Mouse (Mus musculus) mouse embryonic stem cell (cell line): ENCODE data around the gene Ftsj1.

Experiments
- in situ Hi-C, 2 experiments: fragments of 300-500 bp; cut with MboI; formaldehyde crosslinking; loops; 1 replicate in 1 of 2; 3 replicates in 1 of 2; pipeline ENCODE4 v1.14.3; 2019 to 2020; ENCODE audit warnings: low sequenced_read_pairs in 2 of 2, low pct_unique_long_range_greater_than_20kb in 1 of 2, mixed read lengths in 1 of 2; ENCODE audit not compliant: unreplicated experiment in 1 of 2

Ftsj1 gene

DNA sequence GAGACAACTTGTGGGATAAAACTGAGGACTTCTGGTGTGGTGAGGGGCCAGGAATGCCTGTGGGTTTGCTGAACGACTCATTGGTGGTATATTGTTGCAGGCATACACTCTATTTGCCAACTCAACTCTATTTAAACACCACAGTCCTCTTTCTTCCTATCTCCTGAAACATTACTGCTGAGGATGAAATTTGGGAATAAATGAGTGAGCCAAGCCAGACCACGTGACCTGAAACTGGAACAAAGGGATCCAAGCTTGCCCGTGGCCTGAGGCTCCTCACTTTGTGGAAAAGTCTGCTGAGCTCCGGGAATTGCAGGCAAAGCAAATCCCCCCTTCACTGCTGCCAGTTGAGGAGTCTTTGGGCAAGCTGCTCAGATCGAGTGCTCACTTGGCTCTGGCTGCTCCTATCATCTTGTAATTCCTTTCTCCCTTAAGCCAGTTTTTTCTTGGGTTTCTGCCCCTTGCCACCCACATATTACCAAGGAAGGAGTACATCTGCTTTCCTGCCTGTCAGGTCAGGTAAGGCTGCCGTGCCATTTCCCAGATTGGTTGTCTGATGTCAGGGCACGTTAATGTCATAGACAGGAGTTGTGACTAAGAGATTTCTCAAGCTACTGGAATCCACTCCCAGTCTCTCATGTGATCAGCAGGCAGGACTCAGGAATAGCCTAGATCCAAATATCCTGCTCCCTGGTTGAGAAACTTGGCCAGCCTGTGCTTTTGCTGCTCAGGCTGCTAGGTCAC is 29.4 kb downstream of the Ftsj1 start:
- in situ Hi-C loops, result loop anchor here in 1 of 2 experiments (5.0 kb wide), 1 partner anchor 51 kb away; no protein-coding TSS in a partner anchor

- in situ Hi-C loops, result loop anchor here in 1 of 2 experiments (5.0 kb wide), 1 partner anchor 50 kb away; no protein-coding TSS in a partner anchor
Observed at GRCm38 (mm10) chrX:8222296-8222677, 29.9 kb downstream of the Ftsj1 start.

GRCm38 (mm10) chrX:8219651-8220050 is 32.6 kb downstream of the Ftsj1 start:
- in situ Hi-C loops, result loop anchor here in 1 of 2 experiments (5.0 kb wide), 1 partner anchor 47 kb away; no protein-coding TSS in a partner anchor

- in situ Hi-C loops, result no loop called here
Observed at GRCm38 (mm10) chrX:8218114-8218513, 34.1 kb downstream of the Ftsj1 start.

DNA sequence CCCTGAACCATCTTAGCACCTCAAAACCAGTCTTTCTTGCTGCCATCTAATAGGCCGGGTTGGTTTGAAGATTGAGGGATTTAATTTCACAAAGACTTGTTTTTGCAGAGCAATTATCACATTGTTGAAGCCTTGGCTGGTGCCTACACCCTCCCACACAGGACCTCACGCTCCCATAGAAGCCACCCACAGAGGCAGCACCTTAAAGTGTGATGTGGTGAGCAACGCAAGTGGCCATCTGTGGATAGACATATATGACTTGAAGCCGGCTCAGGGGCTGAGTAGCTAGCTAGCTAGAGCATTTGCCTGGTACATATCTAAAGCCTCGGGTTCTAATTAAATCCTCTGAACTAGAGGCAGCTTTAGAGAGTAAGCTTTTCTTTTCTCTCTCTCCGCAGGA is 34.8 kb downstream of the Ftsj1 start:
- in situ Hi-C loops, result no loop called here

DNA sequence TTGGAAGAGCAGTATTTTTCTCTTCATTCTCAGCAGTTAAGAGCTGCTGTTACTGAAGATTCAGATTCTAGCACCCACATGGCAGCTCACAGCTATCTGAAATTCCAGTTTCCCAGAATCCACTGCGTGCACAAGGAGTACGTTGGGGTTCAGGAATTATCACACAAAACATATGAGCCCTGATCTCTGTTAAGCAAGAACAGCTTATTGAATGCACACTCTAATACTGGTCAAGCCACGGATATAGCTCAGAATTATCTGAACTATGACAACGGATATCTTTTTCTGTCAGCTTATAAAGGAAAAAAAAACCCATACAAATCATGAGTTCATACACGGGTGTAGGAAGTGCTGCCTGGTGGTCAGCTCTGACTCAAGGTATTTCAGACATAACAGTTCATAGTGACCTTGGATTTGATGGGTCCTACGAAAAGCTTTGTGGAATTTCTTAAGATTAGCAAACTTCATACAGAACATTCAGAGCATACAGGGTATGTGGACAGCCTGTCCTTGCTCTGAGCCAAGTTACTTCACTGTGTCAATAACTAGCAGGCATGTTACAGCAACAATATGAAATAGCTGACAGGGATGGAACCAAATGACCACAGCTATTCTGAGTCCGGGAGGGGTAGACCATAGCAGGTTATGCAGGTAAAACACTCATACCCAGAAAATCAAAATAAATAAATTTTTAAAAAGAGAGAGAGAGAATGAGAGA is 40.6 kb downstream of the Ftsj1 start:
- in situ Hi-C loops, result no loop called here

- in situ Hi-C loops, result no loop called here
Observed at GRCm38 (mm10) chrX:8209720-8210119, 42.5 kb downstream of the Ftsj1 start.

DNA sequence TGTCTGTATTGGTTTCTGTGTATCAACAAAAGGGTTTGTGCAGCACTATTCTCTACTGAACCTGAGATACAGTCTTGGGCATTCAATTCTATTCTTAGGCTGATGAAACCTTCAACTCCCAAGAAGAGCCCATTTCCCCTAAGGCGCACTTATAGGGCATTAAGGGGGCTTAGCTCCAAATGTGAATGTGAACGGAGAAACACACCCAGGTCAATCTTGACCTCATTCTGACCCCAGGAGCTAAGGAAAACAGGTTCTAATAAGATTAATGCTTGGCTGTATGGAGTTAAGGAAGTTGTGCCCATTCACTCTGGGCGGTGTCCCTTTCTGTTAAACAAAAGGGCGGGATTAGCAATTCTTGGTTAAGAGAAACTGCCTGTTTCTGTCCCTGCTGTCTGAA is 45.0 kb downstream of the Ftsj1 start:
- in situ Hi-C loops, result no loop called here

GRCm38 (mm10) chrX:8206694-8207197 is 45.5 kb downstream of the Ftsj1 start:
- in situ Hi-C loops, result no loop called here

DNA sequence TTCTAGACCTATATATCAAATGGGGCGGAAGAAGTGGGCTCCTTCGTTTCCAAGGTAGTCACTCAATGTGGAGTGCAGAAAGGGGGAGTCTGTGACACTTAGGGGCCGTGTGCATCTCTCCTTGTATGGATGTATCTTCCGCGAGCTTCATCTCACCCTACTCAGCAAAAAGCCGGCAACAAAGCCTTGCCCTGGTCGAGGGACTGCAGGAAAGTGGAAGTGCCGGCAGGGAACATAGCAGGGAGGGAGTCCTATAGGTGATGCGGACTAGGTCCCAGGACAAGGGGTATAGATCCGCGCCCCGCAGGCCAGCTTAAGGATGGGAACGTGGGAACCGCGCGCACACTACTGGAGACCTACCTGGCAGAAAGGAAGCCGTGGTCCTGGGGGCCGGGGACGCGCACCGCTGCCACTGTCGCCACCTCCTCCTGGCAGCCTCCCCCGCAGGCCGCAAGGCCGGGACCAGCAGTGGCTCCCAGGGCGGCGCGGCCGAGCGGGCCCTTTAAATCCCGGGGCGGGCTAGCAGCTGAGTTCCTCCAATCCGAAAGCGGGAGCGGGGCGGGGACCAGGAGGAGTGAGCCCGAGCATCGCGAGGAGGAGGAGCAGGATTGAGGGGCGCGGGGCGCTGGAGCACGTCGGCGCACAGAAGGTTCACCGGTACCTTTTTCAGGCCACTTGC is 46.1 kb downstream of the Ftsj1 start, which contains the start of gene Porcn:
Gene Porcn, minus strand, starts transcription at position 511 of the 679 bp plus-strand sequence.
- in situ Hi-C loops, result no loop called here

DNA sequence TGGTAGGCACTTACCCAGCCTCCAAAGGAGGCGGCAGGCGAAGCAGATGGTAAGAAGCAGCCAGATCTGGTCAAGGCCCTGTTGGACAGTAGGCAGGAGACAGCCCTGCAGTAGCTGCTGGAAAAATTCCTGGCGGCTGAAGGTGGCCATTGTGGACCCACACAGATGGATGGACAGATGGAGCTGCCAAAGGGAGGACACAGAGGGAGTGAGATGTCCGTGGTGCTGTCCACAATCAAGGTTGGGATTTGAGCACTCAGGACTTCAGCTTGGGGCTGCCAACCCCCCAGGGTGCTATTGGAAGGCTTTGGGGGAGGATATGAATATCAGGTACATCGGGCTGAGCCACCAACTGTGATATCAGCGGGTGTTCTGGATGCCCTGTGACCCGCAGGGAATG is 46.7 kb downstream of the Ftsj1 start:
- in situ Hi-C loops, result no loop called here

DNA sequence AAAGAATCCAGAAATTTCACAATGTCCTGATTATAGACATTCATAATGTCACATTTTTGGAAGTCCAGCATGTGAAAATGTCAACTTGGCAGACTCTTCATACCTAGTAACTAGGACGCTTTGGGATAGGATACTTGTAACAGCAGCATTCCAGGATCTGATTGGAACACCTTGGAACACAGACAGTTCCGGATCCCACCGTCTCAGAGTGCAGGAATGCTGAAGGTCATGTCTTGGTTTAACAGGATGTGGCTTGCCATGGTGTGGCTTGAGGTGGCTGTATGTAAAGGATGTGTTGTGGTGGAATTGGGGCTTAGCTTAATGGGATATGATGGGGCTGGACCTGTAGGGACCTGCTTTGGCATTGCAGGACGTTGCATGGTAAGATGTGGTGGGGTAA is 47.1 kb downstream of the Ftsj1 start:
- in situ Hi-C loops, result no loop called here

DNA sequence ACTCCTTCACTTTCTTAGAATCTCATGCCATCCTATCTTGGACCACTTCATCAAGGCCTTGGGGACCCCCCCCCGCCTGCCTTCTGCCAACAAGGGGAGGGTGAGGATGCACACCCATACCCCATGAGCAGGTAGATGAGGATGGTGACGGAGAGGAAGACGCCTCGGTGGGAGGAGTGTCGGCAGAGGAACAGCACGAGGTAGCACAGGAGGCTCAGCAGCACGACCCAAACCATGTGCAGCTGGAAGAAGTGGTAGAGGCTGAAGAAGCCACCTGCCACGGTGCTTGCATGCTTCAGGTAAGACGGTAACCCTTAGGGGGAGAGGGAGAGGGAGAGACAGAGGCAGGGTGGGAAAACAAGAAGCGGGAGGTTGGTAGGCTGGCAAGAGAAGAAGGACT is 48.1 kb downstream of the Ftsj1 start:
- in situ Hi-C loops, result no loop called here

DNA sequence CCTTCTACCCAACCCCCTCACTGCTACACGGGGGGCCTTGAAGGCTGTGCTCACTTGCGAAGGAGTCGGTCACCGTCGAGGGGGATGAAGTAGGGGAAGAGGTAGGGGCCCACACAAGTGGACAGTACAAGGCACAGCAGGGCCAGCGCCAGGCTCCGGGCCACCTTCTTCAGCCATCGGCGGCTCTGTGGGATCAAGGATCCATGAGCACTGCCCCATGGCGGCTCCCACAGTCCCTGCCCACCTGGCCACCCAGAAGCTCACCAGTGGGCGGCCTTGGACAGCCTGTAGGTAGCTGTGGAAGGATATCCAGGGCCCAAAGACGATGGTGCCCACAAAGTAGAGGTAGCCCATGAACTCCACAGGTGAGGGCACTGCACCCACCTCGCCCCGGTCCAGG is 49.1 kb downstream of the Ftsj1 start:
- in situ Hi-C loops, result no loop called here

DNA sequence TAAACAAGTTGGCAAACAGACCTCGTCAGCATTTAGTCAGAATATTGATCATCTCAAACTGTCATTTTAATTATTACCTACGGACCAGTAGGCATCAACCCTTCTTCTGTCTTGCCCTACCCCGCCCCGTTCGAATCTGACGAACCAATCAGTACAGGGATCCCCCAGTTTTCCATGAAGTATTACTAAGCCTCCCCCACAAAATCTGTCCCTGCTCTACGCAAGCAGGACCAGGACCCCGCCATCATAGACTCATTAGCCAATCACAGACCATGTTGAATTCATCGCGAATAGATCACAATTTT is 58.8 kb downstream of the Ftsj1 start, which contains the start of gene Ebp:
Gene Ebp, minus strand, starts transcription at position 94 of the 305 bp plus-strand sequence.
- in situ Hi-C loops, result loop anchor here in 1 of 2 experiments (5.0 kb wide), 1 partner anchor 36 kb away; no protein-coding TSS in a partner anchor

GRCm38 (mm10) chrX:8192640-8193418 is 59.4 kb downstream of the Ftsj1 start:
- in situ Hi-C loops, result loop anchor here in 1 of 2 experiments (5.0 kb wide), 1 partner anchor 36 kb away; no protein-coding TSS in a partner anchor

- in situ Hi-C loops, result loop anchor here in 1 of 2 experiments (5.0 kb wide), 1 partner anchor 35 kb away; no protein-coding TSS in a partner anchor
Observed at GRCm38 (mm10) chrX:8192126-8192639, 60.0 kb downstream of the Ftsj1 start.
